Mouse (Mus musculus) forebrain, postnatal 0 days (tissue): ENCODE data around the gene Sfn. TPM values are rescaled to one million over a fixed set of nuclear protein-coding genes. Genes with fewer than 3 reads are reported as not detected.
"Not testable (repeated sequence)": the region's sequence is repeated elsewhere in the genome, so short reads cannot be mapped to it uniquely, and the experiment has no call there.

Experiments used
- ATAC-seq: fragments of 200-750 bp; cut with Nextera tagmentation; 2 replicates; pipeline ENCODE4 v1.8.0; 2017; ENCODE audit warnings: mild to moderate bottlenecking, moderate library complexity
- DNase-seq: peaks from one replicate; pipeline ENCODE4 v3.0.0-alpha.2; 2015
- H3K27ac ChIP-seq: fragments of 300-500 bp; sonication (generic); 2 replicates; pipeline ENCODE4 v1.5.1; 2014; ENCODE audit warnings: low read depth, mild to moderate bottlenecking, antibody characterized with exemption, low read length, moderate library complexity, mixed read lengths
- H3K27me3 ChIP-seq: fragments of 300-500 bp; sonication (generic); 2 replicates; pipeline ENCODE4 v1.6.1; 2014; ENCODE audit warnings: mild to moderate bottlenecking, low read length, mixed read lengths; ENCODE audit not compliant: insufficient read depth
- H3K36me3 ChIP-seq: fragments of 300-500 bp; sonication (generic); 2 replicates; pipeline ENCODE4 v1.6.1; 2014; ENCODE audit warnings: mild to moderate bottlenecking, moderate library complexity; ENCODE audit not compliant: insufficient read depth
- H3K4me1 ChIP-seq: fragments of 300-500 bp; sonication (generic); 2 replicates; pipeline ENCODE4 v1.6.1; 2014; ENCODE audit warnings: antibody characterized with exemption; ENCODE audit not compliant: insufficient read depth
- H3K4me2 ChIP-seq: fragments of 300-500 bp; sonication (generic); 2 replicates; pipeline ENCODE4 v1.6.1; 2014; ENCODE audit warnings: low read depth, mild to moderate bottlenecking, moderate library complexity
- H3K4me3 ChIP-seq: fragments of 300-500 bp; sonication (generic); 2 replicates; pipeline ENCODE4 v1.5.1; 2014; ENCODE audit warnings: low read depth, low read length, mixed read lengths
- H3K9ac ChIP-seq: fragments of 300-500 bp; sonication (generic); 2 replicates; pipeline ENCODE4 v1.6.1; 2014; ENCODE audit warnings: mild to moderate bottlenecking
- H3K9me3 ChIP-seq: fragments of 300-500 bp; sonication (generic); 2 replicates; pipeline ENCODE4 v1.6.1; 2016; ENCODE audit warnings: low read length
- CTCF ChIP-seq: sonication (generic); IDR thresholded peaks from 2 replicates; pipeline ENCODE4 v1.5.1; 2016; ENCODE audit warnings: antibody characterized with exemption, control low read depth, low read depth
- WGBS: fragments of 180-500 bp; shearing (Covaris S2); extraction: QIAGEN DNeasy Blood & Tissue Kit; methylation state at CpG from one replicate; pipeline ENCODE4 v1.1.7; 2014; 5-methylcytosine and 5-hydroxymethylcytosine counted together
- polyA plus RNA-seq: library from polyadenylated mRNA; unstranded; fragments of >200 nt; fragmentation: Nextera tagmentation; extraction: Ambion mirVana; gene quantifications from 2 replicates; pipeline ENCODE4 v1.2.1, GENCODE M21; 2015
- total RNA-seq: library from RNA; depleted of rRNA; stranded (reverse); fragments of >200 nt; gene quantifications from 2 replicates; pipeline ENCODE4 v1.2.3, GENCODE M21; 2014; rRNA removed

The Sfn gene
- 3.2 and 3.3 TPM in 2 replicates for total RNA-seq
- polyA plus RNA-seq: 0.62 and 0.88 TPM in 2 replicates

GRCm38 (mm10) chr4:133601721-133602218 is at the start of gene Sfn:
Sfn (minus strand) TSS chr4:133602168.
- no peak for ATAC-seq
- Histone ChIP-seq H3K9me3 (no peaks in the 10 kb centered on the region), H3K4me3 (no peak within 1 kb of the TSS), H3K27ac (no peak within 1 kb of the TSS), H3K36me3 (peaks cover 21% of the 10 kb centered on the region), H3K4me2 (no peak within 1 kb of the TSS), H3K9ac (no peak within 1 kb of the TSS), H3K4me1 (no peaks in the 10 kb centered on the region), H3K27me3 (peaks cover 32% of the 10 kb centered on the region)
- WGBS: 4% methylated on average over 16 of the region's 16 CpGs
- TF ChIP-seq CTCF: peak; percentile 33; the same call in 1 of the 2 replicates
- no peak for DNase-seq

GRCm38 (mm10) chr4:133651445-133651844 is 49.5 kb upstream of the Sfn start:
- H3K27ac ChIP-seq: no peak overlapping the region
- no peaks in the 10 kb centered on the region for H3K9me3 ChIP-seq
- WGBS: 40% methylated on average over 10 of the region's 10 CpGs
- DNase-seq (no peak), ATAC-seq (no peak)
- H3K4me1 ChIP-seq: no peaks in the 10 kb centered on the region
- no peaks in the 10 kb centered on the region for H3K27me3 ChIP-seq
- no peaks in the 10 kb centered on the region for H3K36me3 ChIP-seq
- H3K4me3 ChIP-seq: no peak overlapping the region
- H3K9ac ChIP-seq: no peak overlapping the region
- TF ChIP-seq CTCF: no peak
- H3K4me2 ChIP-seq: no peak overlapping the region

- Histone ChIP-seq H3K9me3 (no peaks in the 10 kb centered on the region), H3K4me1 (no peaks in the 10 kb centered on the region), H3K4me3 (no peak within 1 kb of the TSS), H3K4me2 (peak within 1 kb of the TSS; percentile 25; the same call in 1 of the 2 replicates), H3K36me3 (no peaks in the 10 kb centered on the region), H3K9ac (no peak within 1 kb of the TSS), H3K27me3 (no peaks in the 10 kb centered on the region), H3K27ac (no peak within 1 kb of the TSS)
- DNase-seq (peak; percentile 84), ATAC-seq (peak; percentile 73)
- TF ChIP-seq CTCF: peak; percentile 80
- 36% methylated on average over 7 of the region's 7 CpGs for WGBS
Measured at GRCm38 (mm10) chr4:133649989-133650699, 48.2 kb upstream of the Sfn start, which contains the start of gene Zdhhc18. Zdhhc18 (minus strand) TSS chr4:133650154.

- H3K9me3 ChIP-seq: not testable (repeated sequence)
- 90% methylated on average over 5 of the region's 5 CpGs for WGBS
Measured at GRCm38 (mm10) chr4:133649464-133649863, 47.5 kb upstream of the Sfn start.

GRCm38 (mm10) chr4:133645680-133646079 is 43.7 kb upstream of the Sfn start:
- H3K36me3 ChIP-seq: no peaks in the 10 kb centered on the region
- no peaks in the 10 kb centered on the region for H3K4me1 ChIP-seq
- peaks cover 6% of the 10 kb centered on the region; the same call in 1 of the 2 replicates for H3K9me3 ChIP-seq
- TF ChIP-seq CTCF: no peak
- 45% methylated on average over 21 of the region's 21 CpGs for WGBS
- H3K9ac ChIP-seq: no peak overlapping the region
- no peaks in the 10 kb centered on the region for H3K27me3 ChIP-seq
- no peak overlapping the region for H3K27ac ChIP-seq
- no peak for ATAC-seq
- no peak for DNase-seq
- H3K4me3 ChIP-seq: no peak overlapping the region
- H3K4me2 ChIP-seq: no peak overlapping the region

More at GRCm38 (mm10) chr4:133649464-133649863, 47.5 kb upstream of the Sfn start:
- H3K4me1 ChIP-seq, H3K4me3 ChIP-seq, H3K27ac ChIP-seq, ATAC-seq, DNase-seq, H3K9ac ChIP-seq, H3K27me3 ChIP-seq, H3K36me3 ChIP-seq: not testable (repeated sequence)
- peak overlapping the region; percentile 25; the same call in 1 of the 2 replicates for H3K4me2 ChIP-seq

GRCm38 (mm10) chr4:133645195-133645594 is 43.2 kb upstream of the Sfn start:
- peaks cover 6% of the 10 kb centered on the region; the same call in 1 of the 2 replicates for H3K9me3 ChIP-seq
- H3K4me1 ChIP-seq: no peaks in the 10 kb centered on the region
- no peaks in the 10 kb centered on the region for H3K27me3 ChIP-seq
- no peak overlapping the region for H3K27ac ChIP-seq
- TF ChIP-seq CTCF: peak; percentile 29; the same call in 1 of the 2 replicates
- H3K36me3 ChIP-seq: no peaks in the 10 kb centered on the region
- no peak for DNase-seq
- no peak overlapping the region for H3K9ac ChIP-seq
- no peak for ATAC-seq
- H3K4me3 ChIP-seq: no peak overlapping the region
- WGBS: 90% methylated on average over 3 of the region's 3 CpGs
- no peak overlapping the region for H3K4me2 ChIP-seq

GRCm38 (mm10) chr4:133634043-133634410 is 32.1 kb upstream of the Sfn start:
- no peaks in the 10 kb centered on the region for H3K9me3 ChIP-seq
- H3K4me2 ChIP-seq: no peak overlapping the region
- 0 out of 2 replicates have a peak, but pooled peaks cover 6% of the 10 kb centered on the region for H3K4me1 ChIP-seq
- H3K36me3 ChIP-seq: no peaks in the 10 kb centered on the region
- no peaks in the 10 kb centered on the region for H3K27me3 ChIP-seq
- no peak overlapping the region for H3K9ac ChIP-seq
- ATAC-seq (no peak), DNase-seq (no peak)
- no peak for TF ChIP-seq CTCF
- H3K27ac ChIP-seq: no peak overlapping the region
- WGBS: 79% methylated on average over 5 of the region's 5 CpGs
- no peak overlapping the region for H3K4me3 ChIP-seq
